In genomic region chr4:136177244-136177611, GRCm38 (mm10) we compare ENCODE assay signal across 8 mouse cellular contexts. TPM values are rescaled to one million over a fixed set of nuclear protein-coding genes. Genes with fewer than 3 reads are reported as not detected.
DNase-seq lines count a peak whose midpoint lies in the region; ATAC-seq and TF ChIP-seq lines count a peak whose summit lies in the region.

No protein-coding gene starts in this region.

- H3K4me2 ChIP-seq in lung, embryonic 16.5 days (ENCODE audit: low read depth, low read length), result peak overlapping the region; percentile 8; the same call in 1 of the 2 replicates
- H3K4me2 ChIP-seq in forebrain, embryonic 13.5 days, result peak overlapping the region; percentile 32; the same call in 1 of the 2 replicates
- no peak overlapping the region for H3K4me2 ChIP-seq in kidney, embryonic 16.5 days (replicated peaks; ENCODE audit: low read depth, low read length)

- no peak overlapping the region for H3K9ac ChIP-seq in lung, embryonic 16.5 days (ENCODE audit: low read length)
- no peak overlapping the region for H3K9ac ChIP-seq in forebrain, embryonic 13.5 days
- H3K9ac ChIP-seq in kidney, embryonic 16.5 days (replicated peaks; ENCODE audit: low read length), result no peak overlapping the region

- no peak for DNase-seq in lung, postnatal 14 days
- DNase-seq in left cerebral cortex, postnatal 4 days, result no peak
- no peak for DNase-seq in right cerebral cortex, postnatal 4 days

- 0 out of 2 replicates have a peak, but pooled peaks have one; percentile 5 for TF ChIP-seq POLR2A in small intestine, adult 2 months (IDR thresholded peaks at IDR 0.05; ENCODE audit: low read depth, low read length)

- TF ChIP-seq CTCF in small intestine, adult 2 months (IDR thresholded peaks at IDR 0.05; ENCODE audit: extremely low read depth, insufficient read length, insufficient replicate concordance, low read depth, low read length), result no peak

- peaks cover 69% of the 10 kb centered on the region for H3K4me1 ChIP-seq in lung, embryonic 16.5 days (replicated peaks; ENCODE audit: control insufficient read depth, insufficient read depth, low read length)
- H3K4me1 ChIP-seq in forebrain, embryonic 13.5 days, result peaks cover 76% of the 10 kb centered on the region
- H3K4me1 ChIP-seq in kidney, embryonic 16.5 days (ENCODE audit: insufficient read depth, low read length), result peaks cover 65% of the 10 kb centered on the region
- peaks cover 57% of the 10 kb centered on the region for H3K4me1 ChIP-seq in small intestine, adult 2 months (ENCODE audit: control insufficient read depth, insufficient read depth, insufficient read length, low read length)

- H3K36me3 ChIP-seq in lung, embryonic 16.5 days (ENCODE audit: control insufficient read depth, insufficient read depth, low read length), result no peaks in the 10 kb centered on the region
- peaks cover 2% of the 10 kb centered on the region; the same call in 1 of the 2 replicates for H3K36me3 ChIP-seq in forebrain, embryonic 13.5 days (ENCODE audit: poor library complexity, severe bottlenecking)
- no peaks in the 10 kb centered on the region for H3K36me3 ChIP-seq in kidney, embryonic 16.5 days (ENCODE audit: insufficient read depth, low read length)
- no peaks in the 10 kb centered on the region for H3K36me3 ChIP-seq in small intestine, adult 2 months (ENCODE audit: control insufficient read depth, insufficient read depth, low read length)

- no peaks in the 10 kb centered on the region for H3K27me3 ChIP-seq in lung, embryonic 16.5 days (ENCODE audit: control insufficient read depth, insufficient read depth, low read depth, low read length)
- no peaks in the 10 kb centered on the region for H3K27me3 ChIP-seq in forebrain, embryonic 13.5 days
- no peaks in the 10 kb centered on the region for H3K27me3 ChIP-seq in kidney, embryonic 16.5 days (ENCODE audit: insufficient read depth, low read length)
- H3K27me3 ChIP-seq in small intestine, adult 2 months (ENCODE audit: control insufficient read depth, insufficient read depth, low read length), result no peaks in the 10 kb centered on the region

- no peaks in the 10 kb centered on the region for H3K9me3 ChIP-seq in lung, embryonic 16.5 days (ENCODE audit: control insufficient read depth, low read length)
- H3K9me3 ChIP-seq in forebrain, embryonic 13.5 days (replicated peaks), result no peaks in the 10 kb centered on the region
- no peaks in the 10 kb centered on the region for H3K9me3 ChIP-seq in kidney, embryonic 16.5 days (ENCODE audit: low read length)

- 29% methylated on average over 8 of the region's 8 CpGs for WGBS in lung, embryonic 16.5 days
- 48% methylated on average over 8 of the region's 8 CpGs for WGBS in forebrain, embryonic 13.5 days
- 33% methylated on average over 8 of the region's 8 CpGs for WGBS in kidney, embryonic 16.5 days
- 10% methylated on average over 8 of the region's 8 CpGs for WGBS in small intestine, adult 2 months

- ATAC-seq in lung, embryonic 16.5 days (ENCODE audit: low read depth), result peak; percentile 4; the same call in 1 of the 2 replicates
- no peak for ATAC-seq in forebrain, embryonic 13.5 days
- no peak for ATAC-seq in kidney, embryonic 16.5 days (ENCODE audit: low FRiP score, low TSS enrichment)
- no peak for ATAC-seq in cerebellum, adult (ENCODE audit: insufficient number of reproducible peaks, low FRiP score, low TSS enrichment)

- intact Hi-C loops in left cerebral cortex, postnatal 4 days (cut with DNase I), result no loop called here

- H3K27ac ChIP-seq in lung, embryonic 16.5 days (ENCODE audit: low read length), result peak overlapping the region; percentile 90
- peak overlapping the region; percentile 75 for H3K27ac ChIP-seq in forebrain, embryonic 13.5 days
- peak overlapping the region; percentile 62; the same call in 1 of the 2 replicates for H3K27ac ChIP-seq in kidney, embryonic 16.5 days (ENCODE audit: low read length)
- H3K27ac ChIP-seq in small intestine, adult 2 months (ENCODE audit: insufficient read depth, low read depth, low read length), result peak overlapping the region; percentile 65

- H3K4me3 ChIP-seq in lung, embryonic 16.5 days (ENCODE audit: low read length), result no peak overlapping the region
- H3K4me3 ChIP-seq in forebrain, embryonic 13.5 days, result no peak overlapping the region
- no peak overlapping the region for H3K4me3 ChIP-seq in kidney, embryonic 16.5 days (ENCODE audit: low read length)
- H3K4me3 ChIP-seq in small intestine, adult 2 months (ENCODE audit: low read depth, low read length), result no peak overlapping the region

RNA-seq across cellular contexts. Expression of gene E2f2, which starts 5.0 kb away (rescaled TPM):
- 18.4 and 18.8 TPM in 2 replicates for polyA plus RNA-seq in lung, embryonic 16.5 days (2015; fragmentation: Nextera tagmentation; extraction: Ambion mirVana)
- polyA plus RNA-seq in forebrain, embryonic 13.5 days (2015; fragmentation: Nextera tagmentation; extraction: Ambion mirVana), result 9.7 and 11.3 TPM in 2 replicates
- polyA plus RNA-seq in kidney, embryonic 16.5 days (2015; fragmentation: Nextera tagmentation; extraction: Ambion mirVana), result 7.3 and 8.3 TPM in 2 replicates
- polyA plus RNA-seq in small intestine, adult 2 months (2012; rRNA removed), result 7.5 and 11.5 TPM in 2 replicates
- 1 to 10 TPM; 1.4 to 1.5 TPM for total RNA-seq in left cerebral cortex, postnatal 4 days (2021)

RNA-seq across cellular contexts. Expression of gene Asap3, which starts 28.9 kb away (rescaled TPM):
- 8.2 and 9.1 TPM in 2 replicates for polyA plus RNA-seq in lung, embryonic 16.5 days (2015; fragmentation: Nextera tagmentation; extraction: Ambion mirVana)
- 2.9 and 3.9 TPM in 2 replicates for polyA plus RNA-seq in forebrain, embryonic 13.5 days (2015; fragmentation: Nextera tagmentation; extraction: Ambion mirVana)
- 5.8 and 6.0 TPM in 2 replicates for polyA plus RNA-seq in kidney, embryonic 16.5 days (2015; fragmentation: Nextera tagmentation; extraction: Ambion mirVana)
- polyA plus RNA-seq in small intestine, adult 2 months (2012; rRNA removed), result 1.3 and 2.0 TPM in 2 replicates
- 1 to 10 TPM; 4.2 to 4.9 TPM for total RNA-seq in left cerebral cortex, postnatal 4 days (2021)

RNA-seq across cellular contexts. Expression of gene Id3, which starts 33.9 kb away (rescaled TPM):
- polyA plus RNA-seq in lung, embryonic 16.5 days (2015; fragmentation: Nextera tagmentation; extraction: Ambion mirVana), result 560 and 561 TPM in 2 replicates
- polyA plus RNA-seq in forebrain, embryonic 13.5 days (2015; fragmentation: Nextera tagmentation; extraction: Ambion mirVana), result 90.9 and 119 TPM in 2 replicates
- polyA plus RNA-seq in kidney, embryonic 16.5 days (2015; fragmentation: Nextera tagmentation; extraction: Ambion mirVana), result 953 and 999 TPM in 2 replicates
- 262 and 519 TPM in 2 replicates for polyA plus RNA-seq in small intestine, adult 2 months (2012; rRNA removed)
- 10 to 100 TPM; 50.9 to 52.7 TPM for total RNA-seq in left cerebral cortex, postnatal 4 days (2021)
